Mouse (Mus musculus): ENCODE results near the gene Cma1. TPM values are rescaled to one million over a fixed set of nuclear protein-coding genes. Genes with fewer than 3 reads are reported as not detected.

Gene Cma1
- total RNA-seq, 2 experiments from 2014 or later: 70.9 to 91.6 TPM

- DNase-seq (ENCODE audit: low spot score in 2 of 2): no peak
Measured at GRCm38 (mm10) chr14:55897671-55898070, 46.8 kb downstream of the Cma1 start.

Other genes with a start within 250 kb of the Cma1 start
- under 1 TPM; 0.39 to 0.49 TPM for gene Tgm1, start 230.7 kb downstream of the Cma1 start, total RNA-seq (2021)
- 10 to 100 TPM; 10.9 to 12.8 TPM for gene Rabggta, start 222.4 kb downstream of the Cma1 start, total RNA-seq (2021)
- 10 to 100 TPM; 40.1 to 41.3 TPM for gene Dhrs1, start 199.0 kb downstream of the Cma1 start, total RNA-seq (2021)
- gene Nop9, start 199.0 kb downstream of the Cma1 start, total RNA-seq (2021): 10 to 100 TPM; 16.9 to 18.5 TPM
- under 1 TPM in 1 of 2 experiments, not detected in 1; 0.36 TPM for gene Cideb, start 186.2 kb downstream of the Cma1 start, total RNA-seq (2021)
- under 1 TPM; 0.13 to 0.20 TPM for gene Ltb4r2, start 183.2 kb downstream of the Cma1 start, total RNA-seq (2021)
- under 1 TPM; 0.49 to 0.64 TPM for gene Ltb4r1, start 178.7 kb downstream of the Cma1 start, total RNA-seq (2021)
- 10 to 100 TPM in 1 of 2 experiments, 1 to 10 TPM in 1; 9.2 to 11.3 TPM for gene Adcy4, start 160.6 kb downstream of the Cma1 start, total RNA-seq (2021)
- gene Ripk3, start 155.8 kb downstream of the Cma1 start, total RNA-seq (2021): 10 to 100 TPM in 1 of 2 experiments, 1 to 10 TPM in 1; 9.4 to 10.7 TPM
- 10 to 100 TPM; 23.0 to 26.0 TPM for gene Nfatc4, start 121.5 kb downstream of the Cma1 start, total RNA-seq (2021)
- 10 to 100 TPM; 27.5 to 33.0 TPM for gene Nynrin, start 90.7 kb downstream of the Cma1 start, total RNA-seq (2021)
- gene Cbln3, start 60.3 kb downstream of the Cma1 start, total RNA-seq (2021): under 1 TPM; 0.47 to 0.52 TPM
- gene Khnyn, start 59.7 kb downstream of the Cma1 start, total RNA-seq (2021): 10 to 100 TPM; 15.7 to 16.9 TPM
- gene Sdr39u1, start 44.4 kb downstream of the Cma1 start, total RNA-seq (2021): 10 to 100 TPM; 45.7 to 50.1 TPM
- gene Cma2, start 6.3 kb upstream of the Cma1 start, total RNA-seq (2021): 1 to 10 TPM; 3.7 to 4.2 TPM
- gene Mcpt1, start 73.3 kb upstream of the Cma1 start, total RNA-seq (2021): not detected
- not detected for gene Mcpt9, start 85.8 kb upstream of the Cma1 start, total RNA-seq (2021)
- not detected for gene Mcpt2, start 97.4 kb upstream of the Cma1 start, total RNA-seq (2021)
- 10 to 100 TPM; 48.3 to 50.8 TPM for gene Mcpt4, start 117.6 kb upstream of the Cma1 start, total RNA-seq (2021)
- gene Mcpt8, start 140.6 kb upstream of the Cma1 start, total RNA-seq (2021): not detected
- under 1 TPM; 0.56 to 0.96 TPM for gene Ctsg, start 157.9 kb upstream of the Cma1 start, total RNA-seq (2021)
- gene Gzme, start 175.9 kb upstream of the Cma1 start, total RNA-seq (2021): not detected
- gene Gzmd, start 187.9 kb upstream of the Cma1 start, total RNA-seq (2021): not detected
- not detected for gene Gzmg, start 214.9 kb upstream of the Cma1 start, total RNA-seq (2021)
- under 1 TPM; 0.29 TPM for gene Gzmn, start 229.9 kb upstream of the Cma1 start, total RNA-seq (2021)

All from gastrocnemius, postnatal 4 days (tissue).